Mouse (Mus musculus) myocyte (in vitro differentiated cells): ENCODE results near the gene Ppp1r14a.

ENCODE experiments used
- CEBPB ChIP-seq: IDR thresholded peaks from 2 replicates; pipeline ENCODE4 v1.6.1; 2011; ENCODE audit warnings: mild to moderate bottlenecking, moderate library complexity; ENCODE audit not compliant: poor library complexity, insufficient read depth, severe bottlenecking
- E2F4 ChIP-seq: IDR thresholded peaks from one replicate; pipeline ENCODE4 v1.6.1; 2011; ENCODE audit warnings: mild to moderate bottlenecking, control low read depth, moderate library complexity; ENCODE audit not compliant: insufficient read depth
- MAX ChIP-seq: IDR thresholded peaks from one replicate; pipeline ENCODE4 v1.6.1; 2011; ENCODE audit warnings: low read depth, mild to moderate bottlenecking, control low read depth
- MYOD1 ChIP-seq, 3 experiments: IDR thresholded peaks; one replicate each; pipeline ENCODE4 v1.6.1; 2011; ENCODE audit warnings: control low read depth in 2 of 3, low read depth in 2 of 3, mild to moderate bottlenecking in 2 of 3, moderate library complexity in 1 of 3; ENCODE audit not compliant: insufficient read length in 2 of 3, control insufficient read depth in 1 of 3
- POLR2A ChIP-seq: IDR thresholded peaks from one replicate; pipeline ENCODE4 v1.6.1; 2011; ENCODE audit warnings: low read depth, mild to moderate bottlenecking, control low read depth, moderate library complexity; ENCODE audit not compliant: insufficient read length
- POLR2AphosphoS2 ChIP-seq: IDR thresholded peaks from one replicate; pipeline ENCODE4 v1.6.1; 2011; ENCODE audit warnings: low read depth, control low read depth; ENCODE audit not compliant: insufficient read length
- REST ChIP-seq: IDR thresholded peaks from one replicate; pipeline ENCODE4 v1.6.1; 2011; ENCODE audit warnings: mild to moderate bottlenecking, control low read depth, moderate library complexity; ENCODE audit not compliant: insufficient read depth, insufficient read length
- SRF ChIP-seq: IDR thresholded peaks from one replicate; pipeline ENCODE4 v1.6.1; 2011; ENCODE audit warnings: low read depth; ENCODE audit not compliant: control insufficient read depth, insufficient read length
- TCF12 ChIP-seq: IDR thresholded peaks from one replicate; pipeline ENCODE4 v1.6.1; 2011; ENCODE audit warnings: mild to moderate bottlenecking, control low read depth; ENCODE audit not compliant: poor library complexity, insufficient read depth, severe bottlenecking
- TCF3 ChIP-seq: IDR thresholded peaks from one replicate; pipeline ENCODE4 v1.6.1; 2011; ENCODE audit warnings: low read depth, control low read depth; ENCODE audit not compliant: insufficient read length
- USF1 ChIP-seq: IDR thresholded peaks from one replicate; pipeline ENCODE4 v1.6.1; 2011; ENCODE audit warnings: low read depth, mild to moderate bottlenecking, control low read depth, moderate library complexity

- TF ChIP-seq TCF12 = no peak
- TF ChIP-seq MAX = no peak
- TF ChIP-seq POLR2A = no peak
- no peak for TF ChIP-seq E2F4
- no peak for TF ChIP-seq SRF
- TF ChIP-seq USF1 = no peak
- TF ChIP-seq POLR2AphosphoS2 = no peak
- no peak for TF ChIP-seq CEBPB
- TF ChIP-seq MYOD1 (IDR thresholded peaks at IDR 0.05; ENCODE audit: control insufficient read depth in 1 of 3, insufficient read length in 2 of 3, low read depth in 2 of 3) = no peak
- TF ChIP-seq REST = no peak
- TF ChIP-seq TCF3 = no peak
These were observed 44.2 kb upstream of the Ppp1r14a start for GRCm38 (mm10) chr7:29244732-29245416.
